Mouse (Mus musculus) 416B (cell line): Measurements from ENCODE around the gene Gsn.

Experiments
- DNase-seq: peaks from one replicate; pipeline ENCODE4 v3.0.0; 2011; ENCODE audit warnings: low read depth

Gsn gene

DNA sequence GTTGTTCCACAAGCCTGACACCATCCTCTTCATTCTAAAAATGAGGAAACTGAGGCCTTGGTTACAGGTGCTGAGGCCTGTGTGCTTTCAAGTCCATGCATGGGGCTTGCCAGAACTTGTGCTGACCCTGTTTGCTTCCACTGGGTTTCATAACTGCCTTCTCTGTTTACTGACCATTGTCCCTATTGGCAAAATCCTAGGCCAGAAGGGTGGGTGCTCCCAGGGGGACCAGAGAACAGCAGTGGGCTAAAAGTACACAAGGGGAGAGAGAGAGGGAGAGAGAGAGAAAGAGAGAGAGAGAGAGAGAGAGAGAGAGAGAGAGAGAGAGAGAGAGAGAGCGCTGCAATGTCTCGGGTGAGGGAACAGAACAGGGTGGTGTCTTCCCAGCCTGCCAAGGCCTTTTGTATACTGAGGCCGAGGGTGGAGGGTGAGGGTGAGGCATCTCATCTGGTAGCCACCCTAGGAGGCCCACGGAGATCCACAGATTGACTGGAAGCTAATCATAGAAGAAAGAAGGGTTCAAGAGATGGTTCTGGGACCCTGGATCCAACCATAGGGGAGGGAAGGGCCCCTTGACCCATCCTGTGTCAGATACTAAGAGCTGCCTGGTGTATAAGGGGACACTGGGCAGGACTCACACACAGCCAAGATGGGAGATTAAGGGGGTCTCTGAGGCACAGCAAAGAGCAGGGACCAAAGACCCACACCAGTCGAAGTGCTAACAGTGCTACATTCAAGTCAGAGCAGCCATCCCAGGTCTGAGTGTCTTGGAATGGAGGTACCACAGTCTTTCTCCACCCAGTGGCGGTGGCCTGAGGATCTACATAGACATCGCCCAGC is 22.4 kb downstream of the Gsn start:
- DNase-seq = no peak

DNA sequence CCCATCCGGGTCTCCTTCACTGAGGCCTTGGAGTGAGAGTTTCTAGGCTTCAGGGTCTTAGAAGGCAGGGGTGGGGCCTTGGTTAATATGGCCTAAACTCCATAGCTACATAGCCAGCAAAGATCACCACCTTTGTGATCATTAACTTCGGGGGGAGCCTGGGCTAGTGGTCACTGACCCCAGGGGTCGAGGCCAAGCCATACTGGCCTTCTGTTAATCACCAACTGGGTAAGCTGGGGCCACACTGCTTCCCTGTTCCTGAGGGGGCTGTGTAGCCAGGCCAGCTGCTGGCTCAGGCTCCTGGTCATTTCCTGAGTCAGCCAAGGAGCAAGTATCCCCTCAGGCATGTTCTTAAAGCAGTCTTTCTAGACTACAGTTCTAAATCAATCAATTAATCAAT is 23.8 kb downstream of the Gsn start:
- DNase-seq = no peak

DNA sequence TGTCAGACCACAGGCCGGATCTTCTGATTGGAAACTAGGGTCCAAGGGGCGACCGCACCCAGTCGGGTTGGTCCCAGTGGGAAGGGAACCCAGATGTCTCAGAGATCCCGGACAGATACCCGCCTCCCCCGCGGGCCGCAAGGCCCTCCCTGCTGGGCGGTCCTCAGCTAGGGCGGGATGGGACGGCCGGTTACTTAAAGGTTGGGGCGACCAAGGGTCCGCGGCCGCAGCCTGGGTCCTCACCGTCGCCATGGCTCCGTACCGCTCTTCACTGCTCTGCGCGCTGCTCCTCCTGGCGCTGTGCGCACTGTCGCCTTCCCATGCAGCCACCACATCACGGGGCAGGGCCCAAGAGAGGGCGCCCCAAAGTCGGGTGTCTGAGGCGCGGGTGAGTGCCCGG is 26.0 kb downstream of the Gsn start:
- DNase-seq = no peak

DNA sequence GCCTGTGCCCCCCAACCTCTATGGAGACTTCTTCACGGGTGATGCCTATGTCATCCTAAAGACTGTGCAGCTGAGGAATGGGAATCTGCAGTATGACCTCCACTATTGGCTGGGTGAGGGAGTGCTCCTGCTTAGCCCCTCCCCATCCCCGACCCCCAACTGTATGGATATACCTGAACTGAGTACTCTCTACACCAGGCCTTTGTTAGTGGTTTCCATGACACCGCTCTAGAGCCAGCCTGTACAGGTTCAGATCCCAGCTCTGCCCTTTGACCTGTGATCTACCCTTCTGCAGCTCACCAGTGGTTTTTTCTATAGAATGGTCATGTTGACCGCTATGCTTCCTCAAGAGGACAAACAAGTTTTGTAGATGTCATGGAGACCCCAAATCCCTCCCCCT is 27.8 kb downstream of the Gsn start:
- DNase-seq = no peak

DNA sequence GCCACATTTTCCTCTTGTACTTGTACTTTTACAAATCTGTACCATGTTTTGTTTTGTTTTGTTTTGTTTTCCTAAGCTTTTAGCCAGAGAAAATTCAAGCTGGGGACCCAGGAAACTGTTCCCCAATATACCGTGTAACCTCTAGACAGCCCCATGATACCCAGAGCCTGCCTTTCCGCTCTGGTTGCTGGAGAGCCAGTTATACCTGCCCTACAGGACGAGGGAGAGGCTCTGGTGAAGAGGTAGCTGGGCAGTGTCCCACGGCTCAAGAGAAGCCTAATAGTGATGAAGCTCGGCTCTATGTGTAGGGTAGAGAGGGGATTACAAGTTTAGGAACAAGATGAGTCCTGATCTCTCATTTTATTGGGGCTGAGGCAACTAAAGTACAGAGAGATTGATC is 29.0 kb downstream of the Gsn start:
- no peak for DNase-seq

DNA sequence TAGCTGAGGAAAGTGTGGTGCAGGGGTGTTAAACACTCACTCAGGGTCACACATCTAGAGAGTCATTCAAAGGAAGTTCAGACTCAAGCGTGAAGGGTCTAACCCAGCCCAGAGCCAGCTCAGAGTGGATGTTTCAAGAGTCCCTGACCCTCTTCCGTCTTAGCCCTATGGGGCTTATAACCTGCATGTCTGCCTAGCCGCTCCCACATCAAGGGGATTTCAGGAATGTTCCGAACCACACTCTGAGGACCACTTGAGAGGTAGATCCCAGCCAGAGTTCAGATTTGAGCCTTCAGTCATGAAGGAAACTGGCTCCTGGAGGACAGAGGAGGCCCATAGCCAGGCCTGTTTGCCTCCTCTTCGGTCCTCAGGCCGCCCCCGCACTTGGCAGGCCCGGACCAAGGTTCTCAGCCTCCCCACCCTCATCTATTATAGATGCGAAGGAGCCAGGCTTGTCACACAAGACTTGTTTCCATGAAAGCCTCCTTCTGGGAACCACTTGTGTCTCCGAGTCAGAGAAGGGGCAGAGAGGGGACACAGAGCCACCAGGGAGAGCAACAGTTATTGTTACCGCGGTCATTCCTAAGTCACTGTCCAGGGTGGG is 30.9 kb downstream of the Gsn start:
- DNase-seq = no peak

DNA sequence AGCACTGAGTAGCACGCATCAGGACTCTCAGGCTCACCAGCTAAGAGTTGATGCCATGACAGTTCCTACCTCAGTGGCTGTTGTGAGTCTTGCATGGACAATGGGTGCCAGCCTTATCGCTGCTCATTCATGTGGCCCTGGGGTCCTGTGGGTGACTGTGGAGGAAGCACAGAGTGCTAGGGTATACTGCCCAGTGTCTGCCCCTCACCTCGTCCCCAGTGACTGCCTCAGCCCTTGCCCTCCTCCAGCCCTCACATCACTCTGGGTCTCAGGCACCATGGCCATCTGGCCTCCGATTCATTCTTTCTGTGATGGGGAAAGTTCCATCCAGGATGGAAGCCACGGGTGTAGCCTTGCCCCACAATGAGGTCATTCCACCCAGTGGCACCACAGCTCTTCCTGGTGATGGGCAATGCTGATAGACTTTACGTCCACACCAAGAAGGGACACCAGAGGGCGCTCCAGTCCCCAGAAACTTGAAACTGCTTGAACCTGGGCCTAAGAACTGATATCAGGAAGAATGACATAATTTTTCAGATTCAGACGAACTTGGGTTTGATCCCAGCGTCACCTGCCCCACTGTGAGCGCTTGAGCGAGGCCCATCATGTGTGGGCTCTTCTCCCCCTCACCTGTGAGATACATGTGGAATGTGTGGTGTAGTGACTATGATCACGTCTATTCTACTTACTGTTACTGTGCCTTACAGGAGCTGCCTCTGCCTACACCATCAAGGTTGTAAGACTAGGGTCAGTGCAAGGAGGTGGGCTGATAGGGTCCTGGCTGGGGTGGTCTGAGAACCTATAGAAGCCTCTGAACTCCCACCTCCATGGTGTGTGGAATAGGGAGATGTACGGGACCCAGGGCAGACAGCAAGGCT is 32.8 kb downstream of the Gsn start:
- DNase-seq = peak; percentile 87

DNA sequence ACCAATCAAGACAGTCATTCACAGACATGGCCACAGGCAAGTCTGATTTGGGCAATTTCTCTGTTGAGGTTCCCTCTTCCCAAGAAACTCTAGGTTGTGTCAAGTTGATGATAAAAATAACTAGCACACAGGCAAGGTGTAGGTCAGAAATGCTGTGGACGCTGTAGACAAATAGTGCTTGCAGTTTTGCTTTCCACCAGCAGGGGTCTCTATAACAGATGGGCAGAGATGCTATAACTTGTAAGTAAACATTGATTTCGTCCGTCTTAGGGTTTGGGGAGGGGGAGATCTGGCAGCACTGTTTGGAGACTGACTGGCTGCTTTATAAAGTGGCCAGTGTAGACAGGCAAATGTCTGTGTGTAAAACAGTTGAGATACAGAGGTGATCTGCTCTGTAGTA is 35.7 kb downstream of the Gsn start:
- peak; percentile 56 for DNase-seq

DNA sequence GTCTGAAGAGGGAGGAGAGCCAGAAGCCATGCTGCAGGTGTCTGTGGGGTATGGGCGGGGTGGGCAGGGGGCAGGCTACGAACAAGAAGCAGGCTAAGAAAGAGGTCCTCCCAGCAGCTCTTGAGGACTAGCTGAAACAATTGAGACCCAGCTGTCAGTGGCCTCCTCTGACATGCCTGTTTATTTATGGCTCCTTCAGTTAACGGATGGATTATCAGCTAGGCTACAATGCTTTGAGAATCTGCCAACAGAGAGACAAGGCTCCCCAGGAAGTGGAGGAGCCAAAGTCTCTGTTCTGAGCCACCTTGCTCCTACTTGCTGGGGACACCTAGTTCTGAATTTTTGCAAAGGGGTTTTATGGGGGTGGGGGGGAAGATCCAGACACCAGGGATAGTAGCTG is 36.5 kb downstream of the Gsn start:
- DNase-seq = no peak

DNA sequence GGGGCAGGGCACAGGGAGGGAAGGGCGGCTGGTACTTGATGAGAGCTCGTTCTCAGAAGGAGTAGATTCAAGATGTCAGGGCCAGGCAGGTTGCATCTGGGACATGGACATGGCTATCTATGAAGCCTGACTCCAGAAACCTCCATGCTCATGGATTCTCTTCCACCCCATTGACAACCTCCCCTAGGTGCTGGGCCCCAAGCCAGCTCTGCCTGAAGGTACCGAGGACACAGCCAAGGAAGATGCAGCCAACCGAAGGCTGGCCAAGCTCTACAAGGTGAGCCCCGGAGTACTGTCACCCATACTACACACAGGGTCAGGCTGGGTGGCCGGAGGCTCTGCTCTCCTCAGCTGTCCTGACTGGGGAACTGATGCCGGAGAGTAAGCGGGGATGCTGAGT is 37.1 kb downstream of the Gsn start:
- no peak for DNase-seq

DNA sequence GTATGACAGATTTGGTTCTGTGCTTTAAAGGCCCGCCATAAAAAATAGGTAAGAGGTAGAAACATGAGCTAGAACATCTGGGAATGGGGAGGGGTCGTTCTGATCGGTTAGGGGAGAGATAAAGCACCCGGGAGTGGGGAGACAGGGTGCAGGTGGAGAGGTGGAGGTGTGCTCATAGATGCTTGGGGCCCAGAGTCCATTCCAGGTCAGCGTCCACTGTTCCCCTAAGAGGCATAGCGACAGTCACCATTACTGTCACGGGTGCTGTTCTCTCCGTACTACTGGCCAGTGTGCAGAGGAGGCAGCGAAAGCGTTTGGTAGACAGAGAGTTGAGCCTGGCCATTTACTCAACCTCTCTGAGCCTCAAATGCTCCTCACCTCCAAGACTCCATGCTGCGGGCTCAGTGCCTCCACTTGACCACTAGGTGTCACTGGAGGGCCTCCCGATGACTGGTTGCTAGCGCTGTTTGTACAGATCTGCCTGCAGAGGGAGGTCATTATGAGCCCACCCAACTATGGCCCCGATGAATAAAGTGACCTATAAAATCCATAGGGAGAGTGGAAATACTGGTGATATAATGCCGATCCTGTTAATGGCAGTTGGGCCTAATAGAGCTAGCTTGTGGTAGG is 41.6 kb downstream of the Gsn start:
- peak; percentile 79 for DNase-seq

DNA sequence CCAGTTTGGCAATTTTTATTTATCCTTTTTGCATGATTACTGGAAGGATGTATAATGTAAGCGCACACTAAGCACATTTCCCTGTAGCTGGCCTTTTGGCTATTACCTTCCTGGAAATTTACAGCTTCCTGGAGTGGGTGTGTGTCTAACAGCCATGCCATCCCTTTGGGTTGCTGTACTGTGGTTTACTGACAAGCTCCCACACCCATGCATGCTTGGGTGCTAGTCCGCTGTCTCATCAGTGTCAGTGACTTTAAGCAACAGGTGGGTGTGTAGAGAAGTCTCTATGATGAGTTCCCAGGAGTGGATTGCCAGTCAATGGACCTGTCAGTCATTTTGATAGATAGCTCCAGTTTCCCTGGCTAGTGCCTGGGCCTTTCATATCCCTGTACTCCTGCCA is 43.3 kb downstream of the Gsn start:
- DNase-seq = peak; percentile 35

DNA sequence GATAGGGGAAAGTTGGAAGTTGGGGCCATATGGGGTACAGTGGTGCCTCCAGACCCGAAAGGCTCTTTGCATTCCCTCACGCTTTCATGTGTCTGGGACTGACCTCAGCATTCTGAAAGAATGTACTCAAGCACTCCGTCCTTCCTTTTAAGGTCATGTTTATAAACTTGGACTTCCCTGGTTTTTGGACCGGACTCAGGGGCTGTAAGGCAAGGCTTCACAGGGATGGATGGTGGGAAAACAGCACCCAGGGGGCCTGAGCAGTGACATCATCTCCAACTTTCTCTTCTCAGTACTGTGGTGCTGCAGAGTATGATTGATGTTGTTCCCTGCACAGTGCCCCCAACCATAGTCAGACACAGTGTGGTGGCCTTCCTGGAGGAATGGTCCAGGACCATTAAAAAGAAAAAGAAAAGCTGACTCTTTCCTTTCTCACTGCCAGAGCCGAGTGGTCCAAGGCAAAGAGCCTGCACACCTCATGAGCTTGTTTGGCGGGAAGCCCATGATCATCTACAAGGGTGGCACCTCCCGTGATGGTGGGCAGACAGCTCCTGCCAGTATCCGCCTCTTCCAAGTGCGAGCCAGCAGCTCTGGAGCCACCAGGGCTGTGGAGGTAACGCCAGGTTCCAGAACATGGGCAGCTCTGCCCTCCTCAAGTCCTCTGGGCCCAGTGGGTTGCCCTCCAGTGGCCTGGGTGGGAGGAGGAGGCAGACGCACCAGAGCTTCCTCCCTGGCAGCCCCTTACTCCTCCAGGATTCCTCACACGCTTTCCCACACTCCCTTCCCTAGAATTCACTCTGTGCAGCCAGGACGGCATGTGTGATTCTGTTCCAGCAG is 46.1 kb downstream of the Gsn start:
- no peak for DNase-seq

DNA sequence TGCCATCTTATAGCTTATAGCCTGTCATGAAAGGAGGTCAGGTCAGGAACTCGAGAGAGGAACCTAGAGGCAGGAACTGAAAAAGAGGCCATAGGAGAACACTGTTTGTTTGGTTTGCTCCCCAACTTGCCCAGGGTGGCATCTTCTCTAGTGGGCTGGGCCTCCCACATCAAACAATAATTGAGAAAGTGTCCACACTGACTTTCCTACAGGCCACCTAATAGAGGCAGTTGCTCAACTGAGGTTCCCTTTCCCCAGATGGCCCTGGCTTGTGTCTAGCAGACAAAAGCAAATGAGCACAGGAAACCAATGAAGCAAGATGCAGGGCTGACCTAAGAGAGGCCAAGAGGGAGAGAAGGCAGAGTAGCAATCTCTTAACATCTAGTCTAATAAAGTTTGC is 52.0 kb downstream of the Gsn start:
- DNase-seq = peak; percentile 67

DNA sequence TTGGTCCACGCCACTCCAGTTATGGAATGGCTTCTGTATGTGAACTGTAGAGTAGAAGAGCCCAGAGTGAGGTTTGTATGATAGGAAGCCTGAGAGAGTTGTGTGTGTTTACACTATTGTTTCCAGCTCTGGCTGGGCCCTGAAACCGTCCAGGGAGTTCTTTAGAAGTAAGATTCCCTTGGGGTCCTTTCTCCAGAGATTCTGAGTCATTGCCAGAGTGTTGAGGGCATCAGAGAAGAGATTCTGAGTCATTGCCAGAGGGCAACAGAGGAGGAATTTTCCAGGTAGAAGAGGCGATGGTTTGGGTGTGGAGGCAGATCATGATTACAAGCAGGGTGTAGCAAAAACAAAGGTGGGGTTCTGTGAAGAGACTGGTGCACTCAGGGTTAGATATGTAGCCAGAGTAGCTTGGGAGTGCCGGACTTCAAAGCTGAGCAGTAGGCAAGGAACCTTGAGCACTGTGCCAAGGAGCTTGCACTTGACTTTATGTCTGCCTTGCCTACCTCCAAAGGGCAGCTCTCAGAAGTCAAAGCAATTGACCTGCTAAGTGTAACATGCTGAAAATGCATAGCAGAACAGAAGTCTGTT is 53.8 kb downstream of the Gsn start:
- DNase-seq = no peak

DNA sequence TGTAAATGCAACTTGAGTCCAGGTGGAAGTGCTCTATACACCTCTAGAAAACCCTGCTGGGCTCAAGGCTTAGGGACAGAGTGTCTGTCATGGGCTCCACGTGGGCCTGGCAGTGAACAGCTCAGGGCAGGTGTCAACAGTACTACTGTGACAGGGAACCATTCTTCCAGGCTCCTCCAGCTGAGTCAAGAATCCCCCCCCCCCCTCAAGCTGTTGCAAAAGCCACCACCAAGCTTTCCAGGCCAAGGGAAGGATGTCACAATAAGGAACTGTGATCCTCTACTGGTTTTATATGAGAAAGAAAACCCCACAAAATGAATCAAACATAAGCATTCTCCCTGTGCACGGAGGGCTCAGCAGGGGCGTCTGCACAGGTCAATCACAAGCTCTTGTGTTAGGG is 58.1 kb downstream of the Gsn start:
- peak; percentile 38 for DNase-seq

DNA sequence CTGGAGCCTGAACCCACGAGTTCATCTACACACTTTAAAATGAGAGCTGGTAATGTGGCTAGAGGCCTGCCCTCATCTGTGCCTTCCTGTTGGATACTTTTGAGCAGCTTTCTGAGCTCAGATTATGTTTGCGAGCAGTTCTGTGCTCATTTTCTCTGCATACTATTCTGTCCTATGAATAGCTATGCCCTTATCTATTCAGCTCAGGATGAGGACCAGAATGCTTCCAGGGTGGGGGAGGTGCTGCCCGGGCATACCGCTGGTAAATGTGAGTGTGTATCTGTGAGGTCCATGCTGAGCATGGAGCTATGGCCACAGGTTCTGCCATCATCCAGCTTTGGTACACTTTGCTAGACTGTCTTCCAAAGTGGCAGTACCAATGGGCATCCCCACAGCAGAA is 61.4 kb downstream of the Gsn start:
- no peak for DNase-seq

DNA sequence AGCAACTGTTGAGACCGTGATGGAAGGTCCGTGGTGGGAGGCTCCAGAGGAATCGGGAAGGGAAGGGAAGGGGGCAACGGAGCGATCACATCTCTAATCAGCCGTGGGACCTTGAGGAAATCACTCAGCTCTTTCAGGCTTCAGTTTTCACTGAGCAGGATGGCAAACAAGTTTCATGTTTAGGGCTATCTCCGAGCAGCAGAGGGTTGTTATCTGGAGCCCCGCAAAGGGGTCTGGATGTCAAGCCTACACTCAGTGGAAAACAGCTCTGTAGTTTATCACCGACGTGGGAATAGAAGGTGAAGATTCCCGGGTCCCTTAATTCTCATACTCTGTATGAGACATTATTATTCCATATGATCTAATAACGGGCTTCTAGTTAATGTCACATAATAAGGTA is 62.2 kb downstream of the Gsn start:
- DNase-seq = no peak

DNA sequence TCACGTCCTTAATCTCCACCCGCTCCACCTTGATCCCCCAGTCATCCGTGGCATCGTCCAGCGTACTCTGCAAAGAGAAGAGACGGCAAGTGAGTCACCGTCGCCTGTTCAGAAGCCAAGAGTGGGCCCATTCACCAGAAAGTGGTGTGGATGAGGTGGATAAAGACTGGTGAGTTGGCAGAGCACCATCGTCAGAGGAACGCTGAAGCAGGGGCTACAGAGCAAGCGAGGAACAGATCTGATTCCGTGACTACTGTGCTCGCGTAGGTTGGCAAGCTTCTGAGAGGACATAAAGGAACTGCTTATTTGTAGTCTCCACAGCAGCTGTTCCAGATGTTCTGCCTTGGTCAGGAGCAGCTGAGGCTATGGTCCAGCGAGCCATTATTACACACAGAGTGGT is 64.2 kb downstream of the Gsn start:
- no peak for DNase-seq

DNA sequence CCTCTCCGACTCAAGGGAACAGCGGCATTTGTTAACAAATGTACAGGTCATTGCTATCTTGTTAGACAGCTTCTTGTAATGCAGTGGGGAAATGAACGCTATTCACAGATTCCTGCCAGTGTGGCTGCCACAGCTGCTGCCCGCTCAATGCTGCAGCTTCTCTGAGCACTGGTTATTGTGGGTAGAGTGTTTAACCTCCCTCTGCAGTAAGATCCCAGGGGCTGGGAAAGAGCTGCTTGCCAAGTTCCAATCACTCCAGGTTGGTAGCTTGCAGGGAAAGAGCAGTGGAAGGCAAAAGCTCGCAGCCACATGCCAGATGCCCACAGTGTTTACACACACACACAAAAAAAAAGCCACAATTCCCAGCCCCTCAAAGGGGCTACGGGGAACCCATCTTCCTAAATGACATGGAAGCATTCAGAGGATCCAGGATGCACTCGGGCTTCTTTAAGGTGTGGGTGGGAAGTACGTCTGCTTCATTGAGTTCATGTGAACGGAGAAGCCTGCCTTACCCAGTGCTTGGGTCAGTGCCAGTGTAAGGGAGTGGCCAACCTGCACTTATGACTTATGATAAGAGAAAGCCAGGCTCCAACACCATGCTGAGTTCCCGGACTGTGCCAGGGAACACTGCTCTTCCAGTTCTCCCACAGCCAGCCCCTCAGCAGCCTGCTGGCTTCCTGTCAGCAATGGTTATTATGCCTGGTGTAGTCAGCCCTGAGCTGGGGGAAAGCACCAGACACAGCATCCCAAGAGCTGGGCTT is 66.4 kb downstream of the Gsn start:
- no peak for DNase-seq
